Mouse (Mus musculus): ENCODE results near the gene Tsc22d3. TPM values are rescaled to one million over a fixed set of nuclear protein-coding genes. Genes with fewer than 3 reads are reported as not detected.
"Not testable (repeated sequence)": the region's sequence is repeated elsewhere in the genome, so short reads cannot be mapped to it uniquely, and the experiment has no call there.

Gene Tsc22d3
- total RNA-seq, 2 experiments from 2014 or later = 192 to 239 TPM

GRCm38 (mm10) chrX:140501401-140502301 lies 98.8 kb downstream of the Tsc22d3 start:
- no peak for DNase-seq

- DNase-seq = no peak
Observed at GRCm38 (mm10) chrX:140500306-140500705, 100.2 kb downstream of the Tsc22d3 start.

GRCm38 (mm10) chrX:140498431-140498830 lies 102.0 kb downstream of the Tsc22d3 start:
- DNase-seq = not testable (repeated sequence)

GRCm38 (mm10) chrX:140494170-140494569 lies 106.3 kb downstream of the Tsc22d3 start:
- no peak for DNase-seq

- DNase-seq = no peak
Observed at GRCm38 (mm10) chrX:140493527-140494029, 106.9 kb downstream of the Tsc22d3 start.

- DNase-seq = peak; percentile 71 to 73
Observed at GRCm38 (mm10) chrX:140491884-140492571, 108.4 kb downstream of the Tsc22d3 start.

- no peak for DNase-seq
Observed at GRCm38 (mm10) chrX:140490203-140490602, 110.3 kb downstream of the Tsc22d3 start.

Other genes starting within 250 kb of the Tsc22d3 start
- 10 to 100 TPM; 27.6 to 28.7 TPM for gene Prps1, start 144.0 kb downstream of the Tsc22d3 start, total RNA-seq (2021)
- 10 to 100 TPM; 14.0 to 14.5 TPM for gene Mid2, start 63.9 kb upstream of the Tsc22d3 start, total RNA-seq (2021)
- not detected for gene Tex13b, start 212.8 kb upstream of the Tsc22d3 start, total RNA-seq (2021)